Mouse (Mus musculus) MEL (cell line): ENCODE measurements around the gene Wdr35. TPM values are rescaled to one million over a fixed set of nuclear protein-coding genes. Genes with fewer than 3 reads are reported as not detected.

ENCODE experiments used
- DNase-seq: peaks from one replicate; pipeline ENCODE4 v3.0.0; 2011; ENCODE audit warnings: low read depth, low spot score
- H3K27ac ChIP-seq: 2 replicates; pipeline ENCODE4 v1.5.1; 2012; ENCODE audit warnings: low read depth, mild to moderate bottlenecking, control low read depth, low read length, moderate library complexity; ENCODE audit not compliant: control insufficient read depth
- H3K27me3 ChIP-seq, 2 experiments: fragments of 150-350 bp in 1 of 2; sonication (generic) in 1 of 2; 2 replicates each; pipeline ENCODE4 v1.6.1; 2012; ENCODE audit warnings: low read length in 2 of 2, mild to moderate bottlenecking in 2 of 2, improper control_type of control experiment in 1 of 2, moderate library complexity in 1 of 2; ENCODE audit not compliant: insufficient read depth in 2 of 2, control insufficient read depth in 1 of 2
- H3K36me3 ChIP-seq, 2 experiments: 2 replicates each; pipeline ENCODE4 v1.6.1; 2012 to 2014; ENCODE audit warnings: low read length in 2 of 2, improper control_type of control experiment in 1 of 2, inconsistent platforms in 1 of 2, mild to moderate bottlenecking in 1 of 2; ENCODE audit not compliant: insufficient read depth in 2 of 2, control insufficient read depth in 1 of 2
- H3K4me1 ChIP-seq, 2 experiments: fragments of 150-350 bp in 1 of 2; sonication (generic) in 1 of 2; 2 replicates each; pipeline ENCODE4 v1.6.1; 2012; ENCODE audit warnings: low read length in 2 of 2, improper control_type of control experiment in 1 of 2, mild to moderate bottlenecking in 1 of 2; ENCODE audit not compliant: insufficient read depth in 2 of 2, control insufficient read depth in 1 of 2
- H3K4me3 ChIP-seq, 2 experiments: fragments of 150-350 bp in 1 of 2; sonication (generic) in 1 of 2; 2 replicates each; pipeline ENCODE4 v1.5.1; 2012; ENCODE audit warnings: low read depth in 2 of 2, low read length in 2 of 2, mild to moderate bottlenecking in 2 of 2, moderate library complexity in 2 of 2, control low read depth in 1 of 2, improper control_type of control experiment in 1 of 2; ENCODE audit not compliant: control insufficient read depth in 1 of 2, insufficient read depth in 1 of 2
- H3K79me2 ChIP-seq: 2 replicates; pipeline ENCODE4 v1.6.1; 2012; ENCODE audit warnings: mild to moderate bottlenecking, low read length, moderate library complexity; ENCODE audit not compliant: control insufficient read depth, poor library complexity, insufficient read depth
- H3K9ac ChIP-seq: 2 replicates; pipeline ENCODE4 v1.6.1; 2012; ENCODE audit warnings: low read depth, mild to moderate bottlenecking, control low read depth, low read length, moderate library complexity; ENCODE audit not compliant: control insufficient read depth, poor library complexity, severe bottlenecking
- H3K9me3 ChIP-seq: fragments of 150-350 bp; sonication (generic); replicated peaks from 2 replicates; pipeline ENCODE4 v1.6.1; 2012; ENCODE audit warnings: mild to moderate bottlenecking, low read length, improper control_type of control experiment, moderate library complexity; ENCODE audit not compliant: insufficient read depth
- BHLHE40 ChIP-seq: IDR thresholded peaks from 2 replicates; pipeline ENCODE4 v1.6.1; 2012; ENCODE audit warnings: low read depth, mild to moderate bottlenecking, inconsistent platforms, low read length, improper control_type of control experiment, borderline replicate concordance
- CHD1 ChIP-seq: IDR thresholded peaks from 2 replicates; pipeline ENCODE4 v1.6.1; 2012; ENCODE audit warnings: low read depth, mild to moderate bottlenecking, inconsistent platforms, low read length, improper control_type of control experiment
- CHD2 ChIP-seq: IDR thresholded peaks from 2 replicates; pipeline ENCODE4 v1.6.1; 2011; ENCODE audit warnings: low read length, improper control_type of control experiment
- CTCF ChIP-seq, 3 experiments: IDR thresholded peaks in 2 of 3; conservative IDR thresholded peaks in 1 of 3; 2 replicates each; pipeline ENCODE4 v1.5.1; 2011 to 2012; ENCODE audit warnings: low read length in 3 of 3, low read depth in 2 of 3, mild to moderate bottlenecking in 2 of 3, improper control_type of control experiment in 1 of 3, inconsistent platforms in 1 of 3, mixed read lengths in 1 of 3, moderate library complexity in 1 of 3; ENCODE audit not compliant: control insufficient read depth in 1 of 3, insufficient read depth in 1 of 3, poor library complexity in 1 of 3, severe bottlenecking in 1 of 3
- E2F4 ChIP-seq: IDR thresholded peaks from 2 replicates; pipeline ENCODE4 v1.6.1; 2011; ENCODE audit warnings: low read depth, low read length, improper control_type of control experiment, borderline replicate concordance
- ELF1 ChIP-seq: IDR thresholded peaks from 2 replicates; pipeline ENCODE4 v1.6.1; 2014; ENCODE audit warnings: low read depth, mild to moderate bottlenecking, inconsistent platforms, low read length, improper control_type of control experiment, moderate library complexity
- EP300 ChIP-seq, 2 experiments: IDR thresholded peaks; 2 replicates each; pipeline ENCODE4 v1.6.1; 2011; ENCODE audit warnings: improper control_type of control experiment in 2 of 2, low read length in 2 of 2, low read depth in 1 of 2, mild to moderate bottlenecking in 1 of 2
- GABPA ChIP-seq: IDR thresholded peaks from 2 replicates; pipeline ENCODE4 v1.6.1; 2012; ENCODE audit warnings: low read depth, mild to moderate bottlenecking, inconsistent platforms, low read length, improper control_type of control experiment, moderate library complexity
- GATA1 ChIP-seq: IDR thresholded peaks from 2 replicates; pipeline ENCODE4 v1.6.1; 2011; ENCODE audit warnings: low read depth, low read length, improper control_type of control experiment
- JUND ChIP-seq: IDR thresholded peaks from 2 replicates; pipeline ENCODE4 v1.6.1; 2011; ENCODE audit warnings: low read depth, mild to moderate bottlenecking, improper control_type of control experiment, low read length
- KAT2A ChIP-seq: conservative IDR thresholded peaks from 2 replicates; pipeline ENCODE4 v1.6.1; 2012; ENCODE audit warnings: low read depth, low read length, improper control_type of control experiment, inconsistent platforms
- MAX ChIP-seq: IDR thresholded peaks from 2 replicates; pipeline ENCODE4 v1.6.1; 2011; ENCODE audit warnings: low read length, improper control_type of control experiment
- MAZ ChIP-seq: IDR thresholded peaks from 2 replicates; pipeline ENCODE4 v1.6.1; 2012; ENCODE audit warnings: low read depth, mild to moderate bottlenecking, inconsistent platforms, low read length, improper control_type of control experiment
- MEF2A ChIP-seq: IDR thresholded peaks from 2 replicates; pipeline ENCODE4 v1.6.1; 2014; ENCODE audit warnings: low read depth, mild to moderate bottlenecking, inconsistent platforms, low read length, improper control_type of control experiment; ENCODE audit not compliant: poor library complexity, insufficient replicate concordance, severe bottlenecking; ENCODE audit errors: extremely low read depth
- MXI1 ChIP-seq: IDR thresholded peaks from 2 replicates; pipeline ENCODE4 v1.6.1; 2011; ENCODE audit warnings: mild to moderate bottlenecking, low read depth, low read length, improper control_type of control experiment
- MYB ChIP-seq: IDR thresholded peaks from 2 replicates; pipeline ENCODE4 v1.6.1; 2011; ENCODE audit warnings: mild to moderate bottlenecking, low read depth, low read length, improper control_type of control experiment
- NRF1 ChIP-seq: IDR thresholded peaks from 2 replicates; pipeline ENCODE4 v1.6.1; 2014; ENCODE audit warnings: low read depth, mild to moderate bottlenecking, inconsistent platforms, low read length, improper control_type of control experiment, moderate library complexity; ENCODE audit not compliant: poor library complexity, insufficient read depth, severe bottlenecking
- POLR2AphosphoS2 ChIP-seq: IDR thresholded peaks from 2 replicates; pipeline ENCODE4 v1.6.1; 2011; ENCODE audit warnings: low read length, improper control_type of control experiment
- POLR2AphosphoS5 ChIP-seq: IDR thresholded peaks from 2 replicates; pipeline ENCODE4 v1.6.1; 2012; ENCODE audit warnings: low read depth, borderline replicate concordance, mild to moderate bottlenecking, inconsistent platforms, low read length, moderate library complexity, mixed read lengths
- RAD21 ChIP-seq: IDR thresholded peaks from 2 replicates; pipeline ENCODE4 v1.6.1; 2011; ENCODE audit warnings: mild to moderate bottlenecking, low read depth, low read length, improper control_type of control experiment
- TAL1 ChIP-seq: IDR thresholded peaks from 2 replicates; pipeline ENCODE4 v1.6.1; 2012; ENCODE audit warnings: mild to moderate bottlenecking, inconsistent platforms, low read length, moderate library complexity, mixed read lengths
- UBTF ChIP-seq: IDR thresholded peaks from 2 replicates; pipeline ENCODE4 v1.6.1; 2012; ENCODE audit warnings: low read depth, mild to moderate bottlenecking, inconsistent platforms, low read length, improper control_type of control experiment, moderate library complexity, borderline replicate concordance; ENCODE audit not compliant: insufficient read depth
- USF2 ChIP-seq, 2 experiments: IDR thresholded peaks; 2 replicates each; pipeline ENCODE4 v1.6.1; 2011 to 2012; ENCODE audit warnings: improper control_type of control experiment in 2 of 2, low read length in 2 of 2, borderline replicate concordance in 1 of 2, inconsistent platforms in 1 of 2, low read depth in 1 of 2, mild to moderate bottlenecking in 1 of 2; ENCODE audit not compliant: insufficient read depth in 1 of 2
- ZMIZ1 ChIP-seq: IDR thresholded peaks from 2 replicates; pipeline ENCODE4 v1.6.1; 2012; ENCODE audit warnings: low read depth, mild to moderate bottlenecking, inconsistent platforms, low read length, improper control_type of control experiment, moderate library complexity
- polyA plus RNA-seq, 2 experiments: library from polyadenylated mRNA; stranded (reverse) in 1 of 2; unstranded in 1 of 2; fragments of >175 nt in 1 of 2; fragments of >200 nt in 1 of 2; gene quantifications; 2 replicates each; pipeline versions ENCODE4 v1.2.1 to v1.2.4; 2012; ENCODE audit warnings: low replicate concordance in 2 of 2, low read depth in 1 of 2; ENCODE audit not compliant: insufficient read length in 2 of 2, insufficient read depth in 1 of 2, missing spikeins in 1 of 2
- total RNA-seq: library from RNA; depleted of rRNA; stranded (reverse); fragments of 300-350 nt; gene quantifications from 2 replicates; pipeline ENCODE4 v1.2.3, GENCODE M21; 2012

Gene Wdr35
- total and polyA plus RNA-seq, 3 experiments, result 5.7 to 5.9 TPM; not detected in 1

DNA sequence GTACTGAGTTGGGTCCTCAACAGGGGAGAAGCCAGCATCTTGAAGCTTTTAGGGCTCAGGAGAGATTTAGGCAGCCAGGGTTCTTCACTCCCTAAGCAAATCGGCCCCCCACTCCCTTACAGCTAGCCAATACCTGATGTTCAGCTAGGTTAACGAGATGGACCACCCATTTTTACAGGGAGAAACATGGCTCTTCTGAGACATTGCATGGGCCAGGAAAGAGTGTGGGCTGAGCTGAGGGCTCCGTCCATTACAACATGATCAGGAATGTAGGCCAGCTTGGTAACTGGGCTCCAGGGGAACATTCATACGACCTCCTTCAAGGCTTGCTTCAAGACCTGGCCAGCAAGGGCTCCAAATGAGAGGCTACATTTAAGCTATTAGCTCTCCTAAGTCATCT lies 73.0 kb downstream of the Wdr35 start:
- no peak for TF ChIP-seq BHLHE40
- TF ChIP-seq E2F4, result no peak
- TF ChIP-seq MYB, result no peak
- no peak for TF ChIP-seq MEF2A
- TF ChIP-seq MXI1, result no peak
- TF ChIP-seq CHD1, result no peak
- no peak for TF ChIP-seq USF2 (IDR thresholded peaks at IDR 0.05; ENCODE audit: borderline replicate concordance in 1 of 2, insufficient read depth in 1 of 2, low read depth in 1 of 2, low read length in 2 of 2)
- TF ChIP-seq JUND, result no peak
- TF ChIP-seq UBTF, result no peak
- no peak for TF ChIP-seq KAT2A
- no peak for TF ChIP-seq ZMIZ1
- no peak for TF ChIP-seq TAL1
- no peak for TF ChIP-seq GATA1
- TF ChIP-seq RAD21, result no peak
- no peak for TF ChIP-seq POLR2AphosphoS2
- TF ChIP-seq NRF1, result no peak
- TF ChIP-seq CTCF (IDR thresholded peaks at IDR 0.05 in 2 of 3, conservative IDR thresholded peaks at IDR 0.05 in 1 of 3; ENCODE audit: control insufficient read depth in 1 of 3, insufficient read depth in 1 of 3, low read depth in 2 of 3, low read length in 3 of 3, poor library complexity in 1 of 3, severe bottlenecking in 1 of 3), result no peak
- TF ChIP-seq MAZ, result no peak
- Histone ChIP-seq H3K9me3 (no peaks in the 10 kb centered on the region), H3K4me1 (no peaks in the 10 kb centered on the region), H3K9ac (no peak overlapping the region), H3K27ac (no peak overlapping the region), H3K79me2 (no peaks in the 10 kb centered on the region), H3K27me3 (no peaks in the 10 kb centered on the region), H3K36me3 (no peaks in the 10 kb centered on the region), H3K4me3 (no peak overlapping the region)
- no peak for DNase-seq

DNA sequence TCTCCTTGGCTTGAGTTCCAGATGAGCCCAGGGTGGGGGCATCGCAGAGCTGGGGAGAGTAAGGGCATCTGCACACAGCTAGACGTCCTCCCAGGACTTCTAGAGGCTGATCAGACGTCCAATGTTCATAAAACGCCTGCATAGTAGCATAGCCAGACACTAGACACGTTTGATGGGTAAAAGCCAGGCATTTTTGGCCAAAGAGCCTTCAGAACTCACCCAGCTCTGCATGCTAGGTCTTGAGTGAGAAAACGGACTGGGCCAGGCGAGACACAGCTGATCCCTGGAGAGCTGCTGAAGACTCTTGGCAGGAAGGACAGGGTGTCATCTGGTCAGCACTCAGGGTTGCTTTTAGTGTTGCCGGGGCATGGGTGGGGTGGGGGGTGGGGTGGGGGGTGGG lies 74.4 kb downstream of the Wdr35 start:
- no peak overlapping the region for H3K27ac ChIP-seq
- H3K9ac ChIP-seq, result no peak overlapping the region
- no peaks in the 10 kb centered on the region for H3K36me3 ChIP-seq
- no peak for TF ChIP-seq MYB
- no peak for TF ChIP-seq MXI1
- TF ChIP-seq CTCF (IDR thresholded peaks at IDR 0.05 in 2 of 3, conservative IDR thresholded peaks at IDR 0.05 in 1 of 3; ENCODE audit: control insufficient read depth in 1 of 3, insufficient read depth in 1 of 3, low read depth in 2 of 3, low read length in 3 of 3, poor library complexity in 1 of 3, severe bottlenecking in 1 of 3), result no peak
- no peak for TF ChIP-seq CHD2
- no peak for TF ChIP-seq GABPA
- TF ChIP-seq POLR2AphosphoS5, result no peak
- no peak for TF ChIP-seq ELF1
- no peak for TF ChIP-seq MAZ
- TF ChIP-seq MAX, result no peak
- TF ChIP-seq EP300 (IDR thresholded peaks at IDR 0.05; ENCODE audit: low read depth in 1 of 2, low read length in 2 of 2), result no peak
- TF ChIP-seq CHD1, result no peak
- TF ChIP-seq JUND, result no peak
- no peaks in the 10 kb centered on the region for H3K79me2 ChIP-seq
- H3K4me3 ChIP-seq, result no peak overlapping the region
- DNase-seq, result no peak
- H3K4me1 ChIP-seq, result no peaks in the 10 kb centered on the region
- no peaks in the 10 kb centered on the region for H3K27me3 ChIP-seq
- no peaks in the 10 kb centered on the region for H3K9me3 ChIP-seq
